Mouse (Mus musculus): ENCODE data around the gene Capn15. TPM values are rescaled to one million over a fixed set of nuclear protein-coding genes. Genes with fewer than 3 reads are reported as not detected.

Capn15 gene
- polyA plus RNA-seq, 1 experiment from 2014 or later: 21.1 TPM

GRCm38 (mm10) chr17:25990331-25990730, 4.7 kb upstream of the Capn15 start:
- Histone ChIP-seq H3K27ac (no peak overlapping the region), H3K4me2 (replicated peaks) (no peak overlapping the region), H3K9ac (replicated peaks) (no peak overlapping the region), H3K9me3 (no peaks in the 10 kb centered on the region), H3K36me3 (peaks cover 72% of the 10 kb centered on the region), H3K4me3 (replicated peaks) (no peak overlapping the region), H3K4me1 (replicated peaks) (peaks cover 8% of the 10 kb centered on the region; the same call in 1 of the 2 replicates), H3K27me3 (no peaks in the 10 kb centered on the region)
- 93% methylated on average over 5 of the region's 5 CpGs for WGBS
- no peak for ATAC-seq

GRCm38 (mm10) chr17:25984556-25985305, 865 bp downstream of the Capn15 start:
- WGBS: 9% methylated on average over 17 of the region's 17 CpGs
- Histone ChIP-seq H3K4me2 (replicated peaks) (peak overlapping the region; percentile 92), H3K36me3 (peaks cover 24% of the 10 kb centered on the region), H3K27ac (peak overlapping the region; percentile 92), H3K9me3 (no peaks in the 10 kb centered on the region), H3K4me3 (replicated peaks) (peak overlapping the region; percentile 91), H3K4me1 (replicated peaks) (peaks cover 43% of the 10 kb centered on the region), H3K9ac (replicated peaks) (peak overlapping the region; percentile 91), H3K27me3 (no peaks in the 10 kb centered on the region)
- ATAC-seq: no peak

DNA sequence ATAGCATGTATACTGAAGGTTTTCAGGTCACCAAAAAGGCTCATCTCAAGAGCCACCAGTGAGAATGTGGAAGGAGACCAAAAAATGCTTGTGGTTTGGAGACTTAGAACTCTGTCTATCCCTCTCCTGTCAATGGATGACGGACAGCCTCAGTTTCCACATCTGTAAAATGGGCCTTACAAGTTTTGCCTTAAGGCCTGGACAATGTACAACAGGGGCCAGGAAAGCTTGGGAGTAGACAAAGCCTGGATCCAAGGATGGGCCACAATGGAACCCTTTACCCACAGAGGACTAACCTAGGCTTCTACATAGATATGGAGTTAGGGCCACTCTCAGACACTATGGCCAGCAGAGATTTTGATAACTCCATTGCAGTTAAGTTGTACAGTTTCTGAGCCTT, 1.5 kb downstream of the Capn15 start:
- ATAC-seq: no peak
- WGBS: 94% methylated on average over 1 of the region's 1 CpGs
- peaks cover 43% of the 10 kb centered on the region for H3K4me1 ChIP-seq (replicated peaks)
- peak overlapping the region; percentile 91; the same call in 1 of the 2 replicates for H3K9ac ChIP-seq (replicated peaks)
- H3K9me3 ChIP-seq: no peaks in the 10 kb centered on the region
- H3K36me3 ChIP-seq: peaks cover 17% of the 10 kb centered on the region
- peak overlapping the region; percentile 91 for H3K4me3 ChIP-seq (replicated peaks)
- no peak overlapping the region for H3K27ac ChIP-seq
- no peaks in the 10 kb centered on the region for H3K27me3 ChIP-seq
- H3K4me2 ChIP-seq (replicated peaks): peak overlapping the region; percentile 92

- peaks cover 43% of the 10 kb centered on the region for H3K4me1 ChIP-seq (replicated peaks)
- no peak overlapping the region for H3K4me2 ChIP-seq (replicated peaks)
- peaks cover 6% of the 10 kb centered on the region; the same call in 1 of the 2 replicates for H3K36me3 ChIP-seq
- no peak overlapping the region for H3K27ac ChIP-seq
- no peak overlapping the region for H3K4me3 ChIP-seq (replicated peaks)
- WGBS: 95% methylated on average over 3 of the region's 3 CpGs
- no peaks in the 10 kb centered on the region for H3K27me3 ChIP-seq
- no peak for ATAC-seq
- H3K9me3 ChIP-seq: no peaks in the 10 kb centered on the region
- 0 out of 2 replicates have a peak overlapping the region, but pooled peaks have one; percentile 6 for H3K9ac ChIP-seq (replicated peaks)
Measured at GRCm38 (mm10) chr17:25982913-25983312, 2.7 kb downstream of the Capn15 start.

DNA sequence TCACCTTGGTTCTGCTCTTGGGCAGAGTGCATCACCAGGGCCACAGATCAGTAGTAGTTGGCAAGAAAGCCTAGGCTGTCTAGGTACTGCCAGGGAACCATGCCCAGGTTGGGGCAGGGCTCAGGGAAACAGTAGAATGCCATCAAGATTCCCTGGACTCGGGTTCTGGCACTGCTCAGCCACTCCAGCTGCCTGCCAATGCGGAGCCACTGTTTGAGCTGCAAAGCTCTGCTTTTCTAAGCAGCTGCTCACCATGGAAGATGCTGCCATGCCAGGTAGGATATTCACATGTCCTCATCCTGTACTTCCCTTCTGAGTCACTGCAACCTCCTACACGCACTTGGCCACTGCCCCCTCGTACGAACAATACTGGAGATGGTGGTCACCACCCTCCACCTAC, 4.7 kb downstream of the Capn15 start:
- H3K4me1 ChIP-seq (replicated peaks): peaks cover 38% of the 10 kb centered on the region
- no peak overlapping the region for H3K27ac ChIP-seq
- no peak overlapping the region for H3K4me3 ChIP-seq (replicated peaks)
- H3K9me3 ChIP-seq: no peaks in the 10 kb centered on the region
- H3K9ac ChIP-seq (replicated peaks): no peak overlapping the region
- 91% methylated on average over 5 of the region's 5 CpGs for WGBS
- H3K36me3 ChIP-seq: peaks cover 5% of the 10 kb centered on the region; the same call in 1 of the 2 replicates
- no peaks in the 10 kb centered on the region for H3K27me3 ChIP-seq
- no peak for ATAC-seq
- H3K4me2 ChIP-seq (replicated peaks): no peak overlapping the region

GRCm38 (mm10) chr17:25979829-25980738, 5.5 kb downstream of the Capn15 start:
- Histone ChIP-seq H3K9me3 (no peaks in the 10 kb centered on the region), H3K4me1 (replicated peaks) (peaks cover 38% of the 10 kb centered on the region), H3K4me2 (replicated peaks) (no peak overlapping the region), H3K36me3 (peaks cover 5% of the 10 kb centered on the region; the same call in 1 of the 2 replicates), H3K27ac (no peak overlapping the region), H3K9ac (replicated peaks) (no peak overlapping the region), H3K27me3 (no peaks in the 10 kb centered on the region), H3K4me3 (replicated peaks) (no peak overlapping the region)
- WGBS: 95% methylated on average over 5 of the region's 5 CpGs
- no peak for ATAC-seq

DNA sequence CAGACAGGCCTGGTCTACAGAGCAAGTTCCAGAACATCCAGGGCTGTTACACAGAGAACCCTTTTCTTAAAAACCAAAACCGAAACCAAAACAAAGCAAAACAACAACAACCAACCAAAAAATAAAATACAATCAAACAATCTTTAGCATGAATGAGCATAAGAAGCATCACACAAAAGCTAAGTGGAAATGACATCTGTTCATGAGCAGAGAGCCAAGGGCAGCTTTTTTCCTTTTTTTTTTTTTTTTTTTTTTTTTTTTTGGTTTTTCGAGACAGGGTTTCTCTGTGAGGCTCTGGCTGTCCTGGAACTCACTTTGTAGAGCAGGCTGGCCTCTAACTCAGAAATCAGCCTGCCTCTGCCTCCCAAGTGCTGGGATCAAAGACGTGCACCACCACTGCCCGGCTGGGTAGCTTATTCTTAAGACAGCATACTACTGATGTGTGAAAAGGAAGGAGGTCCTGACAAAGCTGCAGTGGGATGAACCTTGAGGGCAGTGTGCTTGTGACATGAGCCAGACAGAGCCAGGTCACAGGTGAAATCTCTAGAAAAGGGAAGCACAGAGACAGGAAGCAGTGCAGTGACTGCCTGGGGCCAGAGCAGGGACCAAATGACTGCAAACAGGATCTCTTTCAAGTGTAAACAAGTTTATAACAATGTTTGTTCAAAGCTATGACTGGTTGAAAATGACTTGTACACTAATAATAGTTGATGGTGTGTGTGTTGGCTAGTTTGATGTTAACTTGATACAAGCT, 14.5 kb downstream of the Capn15 start:
- H3K27me3 ChIP-seq: no peaks in the 10 kb centered on the region
- H3K4me2 ChIP-seq (replicated peaks): no peak overlapping the region
- ATAC-seq: no peak
- H3K27ac ChIP-seq: no peak overlapping the region
- H3K9me3 ChIP-seq: no peaks in the 10 kb centered on the region
- no peaks in the 10 kb centered on the region for H3K4me1 ChIP-seq (replicated peaks)
- no peak overlapping the region for H3K4me3 ChIP-seq (replicated peaks)
- H3K36me3 ChIP-seq: peaks cover 12% of the 10 kb centered on the region
- 91% methylated on average over 4 of the region's 4 CpGs for WGBS
- no peak overlapping the region for H3K9ac ChIP-seq (replicated peaks)

- peaks cover 12% of the 10 kb centered on the region for H3K36me3 ChIP-seq
- H3K9ac ChIP-seq (replicated peaks): no peak overlapping the region
- no peak overlapping the region for H3K4me3 ChIP-seq (replicated peaks)
- H3K9me3 ChIP-seq: no peaks in the 10 kb centered on the region
- 93% methylated on average over 9 of the region's 9 CpGs for WGBS
- H3K27ac ChIP-seq: no peak overlapping the region
- no peak overlapping the region for H3K4me2 ChIP-seq (replicated peaks)
- no peaks in the 10 kb centered on the region for H3K27me3 ChIP-seq
- H3K4me1 ChIP-seq (replicated peaks): no peaks in the 10 kb centered on the region
- ATAC-seq: no peak
Measured at GRCm38 (mm10) chr17:25970448-25970847, 15.1 kb downstream of the Capn15 start.

GRCm38 (mm10) chr17:25968176-25968575, 17.4 kb downstream of the Capn15 start:
- H3K9me3 ChIP-seq: no peaks in the 10 kb centered on the region
- H3K27me3 ChIP-seq: no peaks in the 10 kb centered on the region
- ATAC-seq: no peak
- H3K4me2 ChIP-seq (replicated peaks): no peak overlapping the region
- no peak overlapping the region for H3K9ac ChIP-seq (replicated peaks)
- H3K4me3 ChIP-seq (replicated peaks): no peak overlapping the region
- H3K36me3 ChIP-seq: peaks cover 32% of the 10 kb centered on the region
- H3K4me1 ChIP-seq (replicated peaks): no peaks in the 10 kb centered on the region
- WGBS: 71% methylated on average over 1 of the region's 1 CpGs
- no peak overlapping the region for H3K27ac ChIP-seq

DNA sequence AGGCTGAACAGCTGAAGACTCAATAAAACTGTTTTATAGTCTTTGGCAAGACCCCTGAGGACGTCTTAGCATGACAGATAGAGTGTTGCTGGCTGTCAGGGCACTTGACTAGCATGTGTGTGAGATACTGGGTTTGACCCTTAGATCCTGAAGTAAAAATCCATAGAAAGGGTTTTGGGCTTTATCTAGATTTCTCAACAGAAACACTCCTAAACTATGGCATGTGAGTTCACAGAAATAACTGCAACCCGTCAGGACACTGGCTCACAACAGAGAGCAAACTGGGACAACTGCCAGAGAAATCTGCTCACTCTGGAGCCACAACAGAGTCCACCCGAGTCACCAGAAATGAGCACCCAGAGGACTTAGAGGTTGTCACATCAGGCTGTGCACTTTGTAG, 17.9 kb downstream of the Capn15 start:
- Histone ChIP-seq H3K27me3 (no peaks in the 10 kb centered on the region), H3K9me3 (no peaks in the 10 kb centered on the region), H3K4me2 (replicated peaks) (no peak overlapping the region), H3K9ac (replicated peaks) (no peak overlapping the region), H3K4me1 (replicated peaks) (no peaks in the 10 kb centered on the region), H3K4me3 (replicated peaks) (no peak overlapping the region), H3K27ac (no peak overlapping the region), H3K36me3 (peaks cover 32% of the 10 kb centered on the region)
- ATAC-seq: no peak
- WGBS: 86% methylated on average over 3 of the region's 3 CpGs

GRCm38 (mm10) chr17:25964271-25964670, 21.3 kb downstream of the Capn15 start:
- H3K4me3 ChIP-seq (replicated peaks): no peak overlapping the region
- H3K4me2 ChIP-seq (replicated peaks): no peak overlapping the region
- no peak overlapping the region for H3K9ac ChIP-seq (replicated peaks)
- H3K27me3 ChIP-seq: no peaks in the 10 kb centered on the region
- H3K9me3 ChIP-seq: no peaks in the 10 kb centered on the region
- WGBS: 85% methylated on average over 7 of the region's 7 CpGs
- H3K4me1 ChIP-seq (replicated peaks): no peaks in the 10 kb centered on the region
- peaks cover 59% of the 10 kb centered on the region for H3K36me3 ChIP-seq
- ATAC-seq: no peak
- no peak overlapping the region for H3K27ac ChIP-seq
